Mouse (Mus musculus): ENCODE measurements at regions not wholly inside any gene's neighbourhood (a gene's known extent, or its start where the extent isn't known, plus 50 kb on each side); places are given as distances from the start of the nearest gene placed in this dataset.

GRCm38 (mm10) chr16:76762619-76763283 is 250.8 kb upstream of the Usp25 start:
- Histone ChIP-seq H3K4me3 (ENCODE audit: low read depth, low read length) (no peak overlapping the region), H3K27me3 (ENCODE audit: insufficient read depth, low read length) (no peaks in the 10 kb centered on the region), H3K27ac (ENCODE audit: low read depth) (no peak overlapping the region), H3K9me3 (ENCODE audit: low read depth, low read length) (no peaks in the 10 kb centered on the region), H3K9ac (no peak overlapping the region), H3K4me1 (ENCODE audit: insufficient read depth) (peaks cover 4% of the 10 kb centered on the region), H3K36me3 (ENCODE audit: insufficient read depth) (no peaks in the 10 kb centered on the region), H3K4me2 (no peak overlapping the region)
- no peak for TF ChIP-seq CTCF (IDR thresholded peaks at IDR 0.05; ENCODE audit: low read depth)
- ATAC-seq (ENCODE audit: insufficient read depth) (no peak), DNase-seq (peak; percentile 26)
- WGBS, result 12% methylated on average over 8 of the region's 8 CpGs

- Histone ChIP-seq H3K9me3 (ENCODE audit: low read depth, low read length) (no peaks in the 10 kb centered on the region), H3K27ac (ENCODE audit: low read depth) (no peak overlapping the region), H3K36me3 (ENCODE audit: insufficient read depth) (no peaks in the 10 kb centered on the region), H3K4me1 (ENCODE audit: insufficient read depth) (peaks cover 4% of the 10 kb centered on the region), H3K4me3 (ENCODE audit: low read depth, low read length) (no peak overlapping the region), H3K4me2 (no peak overlapping the region), H3K9ac (no peak overlapping the region), H3K27me3 (ENCODE audit: insufficient read depth, low read length) (no peaks in the 10 kb centered on the region)
- no peak for TF ChIP-seq CTCF (IDR thresholded peaks at IDR 0.05; ENCODE audit: low read depth)
- DNase-seq (peak; percentile 76), ATAC-seq (ENCODE audit: insufficient read depth) (no peak)
- 19% methylated on average over 1 of the region's 1 CpGs for WGBS
These were observed 251.7 kb upstream of the Usp25 start for GRCm38 (mm10) chr16:76761848-76762247.

- WGBS, result 78% methylated on average over 1 of the region's 1 CpGs
- Histone ChIP-seq H3K9ac (no peak overlapping the region), H3K4me2 (no peak overlapping the region), H3K36me3 (ENCODE audit: insufficient read depth) (no peaks in the 10 kb centered on the region), H3K9me3 (ENCODE audit: low read depth, low read length) (no peaks in the 10 kb centered on the region), H3K27ac (ENCODE audit: low read depth) (no peak overlapping the region), H3K4me1 (ENCODE audit: insufficient read depth) (peaks cover 4% of the 10 kb centered on the region), H3K27me3 (ENCODE audit: insufficient read depth, low read length) (no peaks in the 10 kb centered on the region), H3K4me3 (ENCODE audit: low read depth, low read length) (no peak overlapping the region)
- no peak for TF ChIP-seq CTCF (IDR thresholded peaks at IDR 0.05; ENCODE audit: low read depth)
- no peak for ATAC-seq (ENCODE audit: insufficient read depth)
- no peak for DNase-seq
These were observed 252.5 kb upstream of the Usp25 start for GRCm38 (mm10) chr16:76761004-76761403.

- Histone ChIP-seq H3K4me2 (no peak overlapping the region), H3K4me1 (ENCODE audit: insufficient read depth) (no peaks in the 10 kb centered on the region), H3K9ac (no peak overlapping the region), H3K27me3 (ENCODE audit: insufficient read depth, low read length) (no peaks in the 10 kb centered on the region), H3K4me3 (ENCODE audit: low read depth, low read length) (no peak overlapping the region), H3K9me3 (ENCODE audit: low read depth, low read length) (no peaks in the 10 kb centered on the region), H3K27ac (ENCODE audit: low read depth) (no peak overlapping the region), H3K36me3 (ENCODE audit: insufficient read depth) (no peaks in the 10 kb centered on the region)
- ATAC-seq (ENCODE audit: insufficient read depth) (peak; percentile 49; the same call in 1 of the 2 replicates), DNase-seq (no peak)
- no peak for TF ChIP-seq CTCF (IDR thresholded peaks at IDR 0.05; ENCODE audit: low read depth)
- WGBS, result 27% methylated on average over 3 of the region's 3 CpGs
These were observed 258.6 kb upstream of the Usp25 start for GRCm38 (mm10) chr16:76754871-76755270.

- H3K4me2 ChIP-seq, result no peak overlapping the region
- H3K27me3 ChIP-seq (ENCODE audit: insufficient read depth, low read length), result no peaks in the 10 kb centered on the region
- H3K27ac ChIP-seq (ENCODE audit: low read depth), result no peak overlapping the region
- DNase-seq, result no peak
- H3K4me1 ChIP-seq (ENCODE audit: insufficient read depth), result no peaks in the 10 kb centered on the region
- 81% methylated on average over 3 of the region's 3 CpGs for WGBS
- no peaks in the 10 kb centered on the region for H3K9me3 ChIP-seq (ENCODE audit: low read depth, low read length)
- no peak for ATAC-seq (ENCODE audit: insufficient read depth)
- no peak overlapping the region for H3K9ac ChIP-seq
- no peak for TF ChIP-seq CTCF (IDR thresholded peaks at IDR 0.05; ENCODE audit: low read depth)
- H3K4me3 ChIP-seq (ENCODE audit: low read depth, low read length), result no peak overlapping the region
- no peaks in the 10 kb centered on the region for H3K36me3 ChIP-seq (ENCODE audit: insufficient read depth)
These were observed 267.1 kb upstream of the Usp25 start for GRCm38 (mm10) chr16:76746385-76746784.

- Histone ChIP-seq H3K36me3 (ENCODE audit: insufficient read depth) (no peaks in the 10 kb centered on the region), H3K9me3 (ENCODE audit: low read depth, low read length) (no peaks in the 10 kb centered on the region), H3K9ac (no peak overlapping the region), H3K27ac (ENCODE audit: low read depth) (no peak overlapping the region), H3K4me1 (ENCODE audit: insufficient read depth) (no peaks in the 10 kb centered on the region), H3K27me3 (ENCODE audit: insufficient read depth, low read length) (no peaks in the 10 kb centered on the region), H3K4me2 (no peak overlapping the region), H3K4me3 (ENCODE audit: low read depth, low read length) (no peak overlapping the region)
- ATAC-seq (ENCODE audit: insufficient read depth) (no peak), DNase-seq (no peak)
- no peak for TF ChIP-seq CTCF (IDR thresholded peaks at IDR 0.05; ENCODE audit: low read depth)
- 60% methylated on average over 3 of the region's 3 CpGs for WGBS
These were observed 272.4 kb upstream of the Usp25 start for GRCm38 (mm10) chr16:76741141-76741540.

- no peak overlapping the region for H3K4me3 ChIP-seq (ENCODE audit: low read depth, low read length)
- ATAC-seq (ENCODE audit: insufficient read depth) (no peak), DNase-seq (peak; percentile 40)
- no peaks in the 10 kb centered on the region for H3K9me3 ChIP-seq (ENCODE audit: low read depth, low read length)
- WGBS, result 66% methylated on average over 4 of the region's 4 CpGs
- H3K36me3 ChIP-seq (ENCODE audit: insufficient read depth), result no peaks in the 10 kb centered on the region
- H3K4me1 ChIP-seq (ENCODE audit: insufficient read depth), result no peaks in the 10 kb centered on the region
- no peaks in the 10 kb centered on the region for H3K27me3 ChIP-seq (ENCODE audit: insufficient read depth, low read length)
- H3K27ac ChIP-seq (ENCODE audit: low read depth), result no peak overlapping the region
- no peak overlapping the region for H3K4me2 ChIP-seq
- H3K9ac ChIP-seq, result no peak overlapping the region
- TF ChIP-seq CTCF (IDR thresholded peaks at IDR 0.05; ENCODE audit: low read depth), result no peak
These were observed 287.5 kb upstream of the Usp25 start for GRCm38 (mm10) chr16:76725991-76726390.

Data from lung, embryonic 14.5 days (tissue).